Mouse (Mus musculus) megakaryocyte progenitor cell, adult 5-6 weeks (primary cell): ENCODE results near the gene Nfyc. TPM values are rescaled to one million over a fixed set of nuclear protein-coding genes. Genes with fewer than 3 reads are reported as not detected.
A peak's percentile ranks its signal among the peaks of the same experiment; 100 is the strongest.

ENCODE experiments used
- ATAC-seq: replicated peaks from 2 replicates; pipeline ENCODE4 v1.8.0; 2016; ENCODE audit warnings: mild to moderate bottlenecking, moderate TSS enrichment, inconsistent platforms; ENCODE audit not compliant: poor library complexity
- total RNA-seq, 2 experiments: library from RNA; stranded (forward) in 1 of 2; stranded (reverse) in 1 of 2; fragments of 157-497, 149-512 nt in 1 of 2; fragments of 200-1000 nt in 1 of 2; gene quantifications; 2 replicates each; pipeline versions ENCODE4 v1.2.3 to v1.2.4; 2015 to 2017

Gene Nfyc
- total RNA-seq, 2 experiments from 2014 or later: 40.8 to 69.9 TPM

DNA sequence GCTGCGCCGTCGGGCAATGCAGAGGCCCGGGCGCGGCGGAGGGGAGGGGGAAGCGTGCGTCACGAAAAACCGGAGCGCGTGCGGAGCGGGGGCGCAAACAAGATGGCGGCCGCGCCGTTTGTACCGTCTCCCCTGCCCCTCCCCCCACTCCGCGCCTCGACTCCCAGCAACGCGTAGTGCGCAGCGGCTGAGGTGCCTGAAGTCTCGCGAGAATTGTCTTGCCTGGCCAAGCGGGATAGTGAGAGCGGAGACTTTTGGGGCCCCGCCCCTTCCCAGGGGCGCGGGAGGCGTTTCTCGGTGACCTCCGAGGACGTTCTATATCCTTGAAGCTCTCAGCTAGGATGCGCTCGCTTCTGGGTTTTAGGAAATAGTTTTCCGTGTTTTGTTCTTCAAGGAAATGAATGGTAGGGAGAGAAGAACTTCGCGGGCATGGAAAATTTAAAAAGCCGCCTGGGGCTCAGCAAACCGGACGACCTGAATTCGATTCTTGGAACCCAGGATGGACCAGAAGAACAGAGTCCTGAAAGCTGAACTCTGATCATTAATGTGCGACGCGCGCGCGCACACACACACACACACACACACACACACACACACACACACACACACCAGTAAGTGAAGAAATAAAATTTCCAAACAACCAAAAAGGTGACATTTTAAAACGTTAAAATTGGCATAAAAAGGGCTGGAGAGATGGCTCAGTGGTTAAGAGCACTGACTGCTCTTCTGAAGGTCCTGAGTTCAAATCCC is 5.6 kb downstream of the Nfyc start:
- ATAC-seq: peak; percentile 91

- ATAC-seq: peak; percentile 86
Observed at GRCm38 (mm10) chr4:120825100-120825553, 6.2 kb downstream of the Nfyc start.

- no peak for ATAC-seq
Observed at GRCm38 (mm10) chr4:120822191-120822911, 9.0 kb downstream of the Nfyc start.

GRCm38 (mm10) chr4:120819871-120820270 is 11.5 kb downstream of the Nfyc start:
- no peak for ATAC-seq

GRCm38 (mm10) chr4:120819296-120819695 is 12.1 kb downstream of the Nfyc start:
- no peak for ATAC-seq

DNA sequence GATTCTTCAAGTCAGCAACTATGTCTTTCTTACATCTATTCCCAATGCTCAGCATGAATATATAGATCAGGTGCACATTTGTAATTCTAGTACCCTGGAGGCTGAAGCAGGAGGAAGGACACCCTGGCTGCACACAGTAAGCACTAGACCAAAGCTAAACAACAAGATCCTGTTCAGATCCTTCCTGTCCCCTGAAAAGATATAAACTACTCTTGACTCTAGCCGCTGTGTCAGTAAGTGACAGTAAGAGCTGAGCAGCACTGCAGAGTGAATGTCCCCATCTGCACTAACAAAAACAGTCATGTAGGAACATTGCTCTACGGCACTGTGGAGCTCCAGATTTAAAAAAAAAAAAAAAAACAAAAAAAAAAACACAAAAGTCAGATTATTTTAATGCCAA is 13.4 kb downstream of the Nfyc start:
- no peak for ATAC-seq

DNA sequence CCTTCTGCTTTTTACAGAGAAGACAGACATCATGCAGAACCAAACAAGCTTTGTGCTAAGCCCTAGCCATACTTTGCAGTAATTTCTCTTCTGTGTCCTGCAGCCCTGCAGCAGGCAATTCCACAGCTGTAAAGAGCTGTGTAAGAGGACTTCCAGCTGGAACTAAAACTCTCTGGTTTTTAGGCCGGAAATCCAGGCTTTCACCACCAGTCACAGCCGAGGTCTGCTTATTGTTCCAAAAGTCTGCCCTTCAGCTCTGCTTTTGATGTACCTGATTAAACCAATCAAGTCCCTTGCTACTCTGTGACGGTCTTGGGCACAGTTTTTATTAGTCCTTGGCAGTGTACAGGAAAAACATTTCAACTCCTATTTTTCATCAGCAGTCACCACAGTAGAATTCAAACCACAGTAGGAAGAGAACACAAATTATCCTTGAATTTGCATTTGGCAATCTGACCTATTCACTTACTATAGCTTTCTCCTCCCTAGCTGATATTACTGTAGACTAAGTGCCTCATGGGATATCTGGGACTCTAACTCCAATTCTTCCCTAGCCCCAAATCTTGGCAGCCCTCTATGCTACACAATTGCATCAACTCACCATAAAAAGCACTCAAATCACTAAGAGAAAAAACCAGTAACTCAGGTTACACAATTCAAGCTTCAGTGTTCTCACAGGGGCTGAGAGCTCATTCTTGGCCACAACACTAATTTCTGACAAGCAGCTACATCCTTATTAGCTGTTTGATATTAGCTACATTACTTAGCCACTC is 14.2 kb downstream of the Nfyc start:
- no peak for ATAC-seq

GRCm38 (mm10) chr4:120815622-120816334 is 15.6 kb downstream of the Nfyc start:
- peak; percentile 99 for ATAC-seq

DNA sequence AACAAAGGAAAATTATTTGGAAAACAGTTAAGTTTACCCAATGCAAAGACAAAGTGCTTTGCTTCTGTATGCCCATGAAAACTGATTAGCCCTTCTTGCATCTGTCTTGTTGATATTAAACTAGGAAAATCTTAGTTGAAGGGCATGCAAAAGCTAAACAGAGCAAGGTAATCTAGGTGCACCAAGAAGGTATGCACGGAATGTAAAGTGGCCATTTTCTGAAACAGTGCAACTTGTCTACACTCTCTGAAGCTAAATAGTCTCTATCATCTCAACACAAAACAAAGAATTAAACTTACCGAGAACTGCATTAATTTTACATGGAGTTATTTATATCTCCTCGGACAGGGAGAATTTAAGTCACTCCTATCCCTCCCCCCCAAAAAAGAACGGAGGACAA is 16.2 kb downstream of the Nfyc start:
- ATAC-seq: no peak

DNA sequence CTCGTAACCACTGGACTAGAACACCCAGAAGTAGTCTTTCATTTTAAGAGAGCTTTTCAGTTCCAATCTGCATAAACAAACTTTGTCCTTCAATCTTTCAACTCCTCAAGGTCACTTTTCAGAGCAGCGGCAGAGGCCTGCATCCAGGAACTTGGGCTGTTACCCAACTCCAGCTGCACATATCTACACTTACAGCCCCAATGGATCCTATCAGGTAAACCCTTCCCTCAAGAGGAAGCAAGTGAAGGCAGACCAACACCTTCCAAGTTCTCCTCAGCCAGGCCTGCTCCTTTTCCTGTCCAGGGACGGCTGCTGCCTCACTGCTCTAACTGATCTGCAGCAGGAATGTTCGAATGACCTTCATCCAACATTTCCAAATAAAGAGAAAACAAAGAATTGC is 17.2 kb downstream of the Nfyc start:
- ATAC-seq: no peak

- no peak for ATAC-seq
Observed at GRCm38 (mm10) chr4:120813762-120814161, 17.6 kb downstream of the Nfyc start.

- no peak for ATAC-seq
Observed at GRCm38 (mm10) chr4:120805816-120806215, 25.6 kb downstream of the Nfyc start.

- ATAC-seq: peak; percentile 86
Observed at GRCm38 (mm10) chr4:120801446-120801845, 29.9 kb downstream of the Nfyc start.

- ATAC-seq: no peak
Observed at GRCm38 (mm10) chr4:120800691-120801090, 30.7 kb downstream of the Nfyc start.

DNA sequence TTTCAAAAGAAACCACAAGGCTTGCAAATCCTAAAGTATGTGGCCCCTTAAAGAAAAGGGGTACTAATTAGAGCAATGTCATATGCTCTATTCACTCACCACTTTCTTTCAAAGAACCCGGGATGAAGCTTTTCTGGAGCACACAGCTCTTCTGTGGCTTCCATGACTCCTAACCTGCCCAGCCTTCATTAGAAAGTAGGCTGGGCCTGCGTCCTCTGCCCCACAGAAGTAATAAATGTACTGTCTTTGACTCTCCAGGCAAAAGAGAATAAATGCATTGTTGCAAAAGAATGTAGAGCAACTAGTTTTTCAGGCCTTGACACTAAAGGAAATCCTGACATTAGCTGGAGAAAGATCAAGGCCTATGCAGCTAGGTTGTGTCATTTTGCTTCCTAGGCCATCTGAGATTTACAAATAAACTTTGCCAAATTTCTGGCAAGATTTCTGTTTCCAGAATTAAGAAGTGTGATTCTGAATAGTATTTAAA is 31.6 kb downstream of the Nfyc start:
- no peak for ATAC-seq

DNA sequence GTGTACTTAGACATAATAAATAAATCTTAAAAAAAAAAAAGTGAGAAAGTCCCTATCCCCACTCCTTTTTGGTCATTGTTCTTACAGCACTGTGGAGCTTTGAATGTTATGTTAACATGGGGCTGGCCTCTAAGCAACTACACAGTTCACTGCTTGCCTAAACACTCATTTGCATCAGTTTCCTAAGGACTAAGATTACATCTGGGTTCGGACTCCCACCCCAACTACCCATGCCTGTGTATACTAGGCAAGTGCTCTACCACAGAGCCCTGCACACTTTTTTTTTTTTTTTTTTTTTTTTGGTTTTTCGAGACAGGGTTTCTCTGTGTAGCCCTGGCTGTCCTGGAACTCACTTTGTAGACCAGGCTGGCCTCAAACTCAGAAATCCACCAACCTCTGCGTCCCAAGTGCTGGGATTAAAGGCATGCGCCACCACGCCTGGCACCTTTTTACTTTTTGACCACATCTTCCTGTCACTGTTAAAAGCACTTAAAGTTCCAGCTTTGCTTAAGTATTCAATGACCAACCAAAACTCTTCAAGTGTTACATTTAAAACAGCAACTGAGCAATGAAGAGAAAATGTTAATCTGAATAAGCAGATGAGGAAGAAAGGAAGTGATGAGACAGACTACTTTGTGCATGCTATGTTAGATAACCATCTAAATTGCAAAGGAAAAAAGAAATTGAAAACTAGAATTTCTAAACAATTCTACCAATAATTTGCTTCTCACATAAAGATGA is 33.2 kb downstream of the Nfyc start:
- no peak for ATAC-seq

- peak; percentile 27; the same call in 1 of the 2 replicates for ATAC-seq
Observed at GRCm38 (mm10) chr4:120796687-120797086, 34.7 kb downstream of the Nfyc start.

DNA sequence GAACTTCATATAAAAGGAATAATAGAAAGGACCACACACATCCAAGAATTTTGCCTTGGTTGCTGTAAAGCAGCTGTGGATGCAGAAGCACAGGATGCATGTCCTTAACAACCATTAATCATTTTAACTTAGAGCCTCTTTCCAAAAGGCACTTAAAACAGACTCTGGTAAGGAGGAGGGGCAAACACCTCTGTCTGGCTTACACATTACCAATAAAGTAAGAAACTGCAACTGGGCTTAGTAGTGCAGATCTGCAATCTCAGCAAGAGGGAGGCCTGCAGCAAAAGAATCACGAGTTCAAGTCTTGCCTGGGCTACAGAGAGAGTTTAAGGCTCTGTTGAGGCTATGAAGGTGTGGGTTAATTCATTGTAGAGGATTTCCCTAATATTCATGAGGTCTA is 35.7 kb downstream of the Nfyc start:
- ATAC-seq: no peak

DNA sequence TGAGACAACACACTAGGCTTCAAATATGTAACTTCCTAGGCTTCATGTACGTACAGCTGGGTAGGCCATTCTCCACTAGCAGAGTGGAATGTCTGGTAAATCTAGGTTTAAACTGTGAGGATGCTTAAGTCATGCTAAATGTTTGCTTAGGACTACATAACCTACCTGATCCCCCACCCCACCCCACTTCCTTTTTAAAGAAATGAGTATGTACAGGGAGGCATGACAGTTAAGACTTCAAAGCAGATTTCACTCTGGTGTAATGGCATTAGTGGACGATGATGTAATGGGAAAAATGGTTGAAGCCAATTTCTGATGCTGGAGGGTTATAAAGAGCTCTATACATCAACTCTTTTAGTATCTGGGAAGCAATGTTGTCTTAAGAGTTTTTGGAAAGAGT is 38.5 kb downstream of the Nfyc start:
- no peak for ATAC-seq

DNA sequence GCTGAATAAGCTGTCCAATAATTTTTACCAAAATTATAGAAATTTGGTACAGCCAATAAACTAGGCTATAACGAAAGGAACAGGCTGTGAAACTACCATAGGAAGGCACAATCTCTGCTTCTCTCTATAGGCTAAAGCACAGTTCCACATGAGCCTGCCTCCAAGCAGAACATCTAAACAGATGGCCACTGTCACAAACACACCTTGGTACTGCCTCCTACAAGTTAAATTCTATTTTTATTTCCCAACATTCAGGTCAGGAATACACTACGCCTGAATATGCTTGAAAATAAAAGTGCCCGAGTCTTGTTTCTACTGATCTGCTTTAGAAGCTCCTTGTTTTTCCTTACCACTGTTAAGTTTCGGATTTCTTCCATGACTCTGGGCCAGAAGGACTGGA is 41.3 kb downstream of the Nfyc start:
- no peak for ATAC-seq
